Mouse (Mus musculus): Measurements from ENCODE around the gene Paics.
A peak's percentile ranks its signal among the peaks of the same experiment; 100 is the strongest.

Gene Paics

GRCm38 (mm10) chr5:77004051-77004821 lies 53.1 kb downstream of the Paics start, which contains the start of gene Arl9:
Gene Arl9, plus strand, starts transcription at chr5:77004055.
- DNase-seq (ENCODE audit: low spot score in 2 of 2), result no peak

DNA sequence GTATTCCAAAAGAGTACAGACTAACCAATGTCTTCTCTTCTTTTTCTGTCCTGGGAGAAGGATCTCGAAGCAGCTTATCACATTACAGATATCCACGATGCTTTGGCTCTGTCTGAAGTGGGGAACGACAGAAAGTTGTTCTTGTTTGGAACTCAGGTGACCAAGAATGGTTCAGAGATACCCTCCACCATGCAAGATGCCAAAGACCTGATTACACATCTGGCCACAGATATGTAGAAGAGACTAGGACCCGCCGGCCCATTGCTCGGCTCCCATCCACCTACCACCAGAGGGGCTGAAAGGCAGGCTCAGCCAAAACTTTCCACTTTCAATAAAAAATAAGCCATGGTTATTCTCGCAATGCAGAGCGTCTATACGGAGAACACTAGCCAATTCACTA lies 59.2 kb downstream of the Paics start:
- no peak for DNase-seq (ENCODE audit: low spot score in 2 of 2)

GRCm38 (mm10) chr5:77011082-77011481 lies 60.0 kb downstream of the Paics start:
- DNase-seq (ENCODE audit: low spot score in 2 of 2), result no peak

- no peak for DNase-seq (ENCODE audit: low spot score in 2 of 2)
These were observed 62.1 kb downstream of the Paics start for GRCm38 (mm10) chr5:77013171-77013570.

- peak; percentile 80 to 93 for DNase-seq (ENCODE audit: low spot score in 2 of 2)
These were observed 64.7 kb downstream of the Paics start, which contains the start of gene Thegl for GRCm38 (mm10) chr5:77015544-77016482. Gene Thegl, plus strand, starts transcription at chr5:77016023.
